In genomic region chr12:24872264-24872663, GRCm38 (mm10) we compare ENCODE assay signal across 12 mouse cellular contexts. TPM values are rescaled to one million over a fixed set of nuclear protein-coding genes. Genes with fewer than 3 reads are reported as not detected.
DNase-seq lines count a peak whose midpoint lies in the region; ATAC-seq and TF ChIP-seq lines count a peak whose summit lies in the region.
"Had no signal": no experiment of that assay in that cellular context is flagged by ENCODE, and none has a peak within 500 bp of the region (broad histone marks: within the 10 kb centered on the region; RNA-seq: fewer than 3 reads in every experiment).

No protein-coding gene starts in this region.

- H3K36me3 ChIP-seq in kidney, embryonic 16.5 days (ENCODE audit: insufficient read depth, low read length), result no peaks in the 10 kb centered on the region
- no peaks in the 10 kb centered on the region for H3K36me3 ChIP-seq in hindbrain, embryonic 16.5 days (ENCODE audit: control insufficient read depth, insufficient read depth, low read length)
- no peaks in the 10 kb centered on the region for H3K36me3 ChIP-seq in limb, embryonic 13.5 days
- no peaks in the 10 kb centered on the region for H3K36me3 ChIP-seq in stomach, postnatal 0 days (ENCODE audit: control insufficient read depth, insufficient read depth, low read length)

- no peak for ATAC-seq in kidney, embryonic 16.5 days (ENCODE audit: low FRiP score, low TSS enrichment)
- 0 out of 2 replicates have a peak, but pooled peaks have one; percentile 6 for ATAC-seq in hindbrain, embryonic 16.5 days
- no peak for ATAC-seq in limb, embryonic 13.5 days (ENCODE audit: low FRiP score, low read depth)
- no peak for ATAC-seq in stomach, postnatal 0 days (ENCODE audit: low FRiP score, low TSS enrichment)
- ATAC-seq in erythroblast, adult 5-6 weeks (replicated peaks; ENCODE audit: low FRiP score, poor library complexity, severe bottlenecking), result no peak
- ATAC-seq: intestine, embryonic 16.5 days had no signal

- H3K27ac ChIP-seq in kidney, embryonic 16.5 days (ENCODE audit: low read length), result no peak overlapping the region
- H3K27ac ChIP-seq in cortical plate, adult 2 months (ENCODE audit: insufficient read depth, low read length), result 0 out of 2 replicates have a peak overlapping the region, but pooled peaks have one; percentile 23
- no peak overlapping the region for H3K27ac ChIP-seq in hindbrain, embryonic 16.5 days (ENCODE audit: low read depth, low read length)
- H3K27ac ChIP-seq in limb, embryonic 13.5 days, result peak overlapping the region; percentile 67; the same call in 1 of the 2 replicates
- H3K27ac ChIP-seq in stomach, postnatal 0 days (replicated peaks), result no peak overlapping the region

- no peak overlapping the region for H3K4me3 ChIP-seq in kidney, embryonic 16.5 days (ENCODE audit: low read length)
- no peak overlapping the region for H3K4me3 ChIP-seq in cortical plate, adult 2 months (ENCODE audit: insufficient read depth, low read length)
- no peak overlapping the region for H3K4me3 ChIP-seq in hindbrain, embryonic 16.5 days (ENCODE audit: low read length)
- no peak overlapping the region for H3K4me3 ChIP-seq in limb, embryonic 13.5 days
- no peak overlapping the region for H3K4me3 ChIP-seq in stomach, postnatal 0 days (ENCODE audit: low read depth, low read length)

- H3K4me2 ChIP-seq in kidney, embryonic 16.5 days (replicated peaks; ENCODE audit: low read depth, low read length), result no peak overlapping the region
- no peak overlapping the region for H3K4me2 ChIP-seq in hindbrain, embryonic 16.5 days (ENCODE audit: low read length)
- H3K4me2 ChIP-seq in limb, embryonic 13.5 days (replicated peaks), result no peak overlapping the region; the same call in 1 of the 2 replicates
- no peak overlapping the region for H3K4me2 ChIP-seq in stomach, postnatal 0 days (replicated peaks; ENCODE audit: low read depth)

- peaks cover 21% of the 10 kb centered on the region for H3K4me1 ChIP-seq in kidney, embryonic 16.5 days (ENCODE audit: insufficient read depth, low read length)
- H3K4me1 ChIP-seq in cortical plate, adult 2 months (ENCODE audit: control insufficient read depth, insufficient read depth, low read length), result peaks cover 15% of the 10 kb centered on the region
- peaks cover 3% of the 10 kb centered on the region for H3K4me1 ChIP-seq in hindbrain, embryonic 16.5 days (ENCODE audit: control insufficient read depth, insufficient read depth, low read depth, low read length)
- H3K4me1 ChIP-seq in limb, embryonic 13.5 days, result peaks cover 69% of the 10 kb centered on the region
- H3K4me1 ChIP-seq in stomach, postnatal 0 days (replicated peaks; ENCODE audit: control insufficient read depth, insufficient read depth), result no peaks in the 10 kb centered on the region; the same call in none of the 2 replicates

- WGBS in kidney, embryonic 16.5 days, result 74% methylated on average over 8 of the region's 8 CpGs
- WGBS in hindbrain, embryonic 16.5 days, result 80% methylated on average over 8 of the region's 8 CpGs
- WGBS in limb, embryonic 13.5 days, result 57% methylated on average over 8 of the region's 8 CpGs
- 81% methylated on average over 8 of the region's 8 CpGs for WGBS in stomach, postnatal 0 days

- peak; percentile 21 for DNase-seq in kidney, postnatal 14 days
- DNase-seq in spleen, postnatal 10 days (ENCODE audit: low spot score in 2 of 2), result no peak
- no peak for DNase-seq in stomach, postnatal 0 days (ENCODE audit: low spot score)
- DNase-seq: cerebellum, adult 8-10 months; lung, adult 2 months had no signal

- no peak for TF ChIP-seq CTCF in cortical plate, adult 2 months (IDR thresholded peaks at IDR 0.05; ENCODE audit: extremely low read depth, insufficient read depth, low read length)
- TF ChIP-seq CTCF in stomach, postnatal 0 days (IDR thresholded peaks at IDR 0.05; ENCODE audit: low read depth), result no peak

- no peaks in the 10 kb centered on the region for H3K9me3 ChIP-seq in kidney, embryonic 16.5 days (ENCODE audit: low read length)
- no peaks in the 10 kb centered on the region for H3K9me3 ChIP-seq in hindbrain, embryonic 16.5 days (ENCODE audit: control insufficient read depth, low read length)
- H3K9me3 ChIP-seq in limb, embryonic 13.5 days, result no peaks in the 10 kb centered on the region
- H3K9me3 ChIP-seq in stomach, postnatal 0 days (ENCODE audit: control insufficient read depth, low read length), result no peaks in the 10 kb centered on the region

- no peak for TF ChIP-seq POLR2A in cortical plate, adult 2 months (IDR thresholded peaks at IDR 0.05; ENCODE audit: extremely low read depth, insufficient read depth, low read length)

- H3K27me3 ChIP-seq in kidney, embryonic 16.5 days (ENCODE audit: insufficient read depth, low read length), result no peaks in the 10 kb centered on the region
- no peaks in the 10 kb centered on the region for H3K27me3 ChIP-seq in hindbrain, embryonic 16.5 days (replicated peaks; ENCODE audit: control insufficient read depth, insufficient read depth, low read length)
- no peaks in the 10 kb centered on the region for H3K27me3 ChIP-seq in limb, embryonic 13.5 days
- H3K27me3 ChIP-seq in stomach, postnatal 0 days (ENCODE audit: control insufficient read depth, insufficient read depth, low read length), result no peaks in the 10 kb centered on the region
- H3K27me3 ChIP-seq: CH12.LX had no signal

- no peak for TF ChIP-seq EP300 in stomach, postnatal 0 days (optimal IDR thresholded peaks at IDR 0.05)

- no peak overlapping the region; the same call in 1 of the 2 replicates for H3K9ac ChIP-seq in kidney, embryonic 16.5 days (replicated peaks; ENCODE audit: low read length)
- no peak overlapping the region for H3K9ac ChIP-seq in hindbrain, embryonic 16.5 days (ENCODE audit: low read depth, low read length)
- no peak overlapping the region for H3K9ac ChIP-seq in limb, embryonic 13.5 days
- H3K9ac ChIP-seq in stomach, postnatal 0 days (ENCODE audit: low read length), result no peak overlapping the region

RNA-seq across cellular contexts. Expression of gene Mboat2, which starts 41.6 kb away (rescaled TPM):
- 44.7 and 44.9 TPM in 2 replicates for polyA plus RNA-seq in kidney, embryonic 16.5 days (2015; fragmentation: Nextera tagmentation; extraction: Ambion mirVana)
- polyA plus RNA-seq in cortical plate, adult 2 months (2012; rRNA removed), result 27.9 and 28.8 TPM in 2 replicates
- polyA plus RNA-seq in hindbrain, embryonic 16.5 days (2015; fragmentation: Nextera tagmentation; extraction: Ambion mirVana), result 65.8 and 68.6 TPM in 2 replicates
- polyA plus RNA-seq in limb, embryonic 13.5 days (2015; fragmentation: Nextera tagmentation; extraction: Ambion mirVana), result 55.1 and 56.0 TPM in 2 replicates
- 91.8 and 96.2 TPM in 2 replicates for polyA plus RNA-seq in stomach, postnatal 0 days (2015; fragmentation: Nextera tagmentation; extraction: Ambion mirVana)
- 14.0 and 15.4 TPM in 2 replicates for total RNA-seq in erythroblast, adult 5-6 weeks (2015; ENCODE audit: low replicate concordance)
- 22.3 and 28.5 TPM in 2 replicates for total RNA-seq in erythroblast, adult 5-6 weeks (2017; ENCODE audit: low replicate concordance)

Comparison
In these comparisons a context has a peak if more than half of its experiments do, and no peak if none do; other contexts are left out.
1. H3K27ac ChIP-seq: peak in cortical plate, adult 2 months (single experiment) and limb, embryonic 13.5 days (single experiment); none in kidney, embryonic 16.5 days (single experiment), hindbrain, embryonic 16.5 days (single experiment) and stomach, postnatal 0 days (single experiment).